Mouse (Mus musculus): ENCODE results near the gene Adgrg1.

Adgrg1 gene

GRCm38 (mm10) chr8:94976651-94977417 is 2.3 kb downstream of the Adgrg1 start:
- DNase-seq (ENCODE audit: low spot score in 2 of 2), result no peak

GRCm38 (mm10) chr8:94978131-94978530 is 3.6 kb downstream of the Adgrg1 start:
- no peak for DNase-seq (ENCODE audit: low spot score in 2 of 2)

- DNase-seq (ENCODE audit: low spot score in 2 of 2), result no peak
Observed at GRCm38 (mm10) chr8:94978593-94979319, 4.2 kb downstream of the Adgrg1 start.

GRCm38 (mm10) chr8:94980176-94980575 is 5.6 kb downstream of the Adgrg1 start:
- DNase-seq (ENCODE audit: low spot score in 2 of 2), result no peak

GRCm38 (mm10) chr8:94980976-94981375 is 6.4 kb downstream of the Adgrg1 start:
- DNase-seq (ENCODE audit: low spot score in 2 of 2), result no peak

- no peak for DNase-seq (ENCODE audit: low spot score in 2 of 2)
Observed at GRCm38 (mm10) chr8:94981848-94982247, 7.3 kb downstream of the Adgrg1 start.

- no peak for DNase-seq (ENCODE audit: low spot score in 2 of 2)
Observed at GRCm38 (mm10) chr8:94983146-94983545, 8.6 kb downstream of the Adgrg1 start.

- DNase-seq (ENCODE audit: low spot score in 2 of 2), result peak in 1 of 2 experiments; percentile 54
Observed at GRCm38 (mm10) chr8:94983881-94984516, 9.4 kb downstream of the Adgrg1 start.

- no peak for DNase-seq (ENCODE audit: low spot score in 2 of 2)
Observed at GRCm38 (mm10) chr8:94985023-94985422, 10.5 kb downstream of the Adgrg1 start.

- no peak for DNase-seq (ENCODE audit: low spot score in 2 of 2)
Observed at GRCm38 (mm10) chr8:94986676-94987075, 12.1 kb downstream of the Adgrg1 start.

- no peak for DNase-seq (ENCODE audit: low spot score in 2 of 2)
Observed at GRCm38 (mm10) chr8:94987553-94987952, 13.0 kb downstream of the Adgrg1 start.

GRCm38 (mm10) chr8:94988619-94989018 is 14.1 kb downstream of the Adgrg1 start:
- no peak for DNase-seq (ENCODE audit: low spot score in 2 of 2)

GRCm38 (mm10) chr8:94989711-94990110 is 15.2 kb downstream of the Adgrg1 start:
- DNase-seq (ENCODE audit: low spot score in 2 of 2), result no peak

- DNase-seq (ENCODE audit: low spot score in 2 of 2), result no peak
Observed at GRCm38 (mm10) chr8:94990598-94991453, 16.3 kb downstream of the Adgrg1 start.

- no peak for DNase-seq (ENCODE audit: low spot score in 2 of 2)
Observed at GRCm38 (mm10) chr8:94991454-94991994, 17.0 kb downstream of the Adgrg1 start.

GRCm38 (mm10) chr8:94992010-94992409 is 17.5 kb downstream of the Adgrg1 start:
- no peak for DNase-seq (ENCODE audit: low spot score in 2 of 2)

- no peak for DNase-seq (ENCODE audit: low spot score in 2 of 2)
Observed at GRCm38 (mm10) chr8:94992534-94992933, 18.0 kb downstream of the Adgrg1 start.

- DNase-seq (ENCODE audit: low spot score in 2 of 2), result no peak
Observed at GRCm38 (mm10) chr8:94992996-94993724, 18.6 kb downstream of the Adgrg1 start.

- DNase-seq (ENCODE audit: low spot score in 2 of 2), result no peak
Observed at GRCm38 (mm10) chr8:94994006-94994405, 19.5 kb downstream of the Adgrg1 start.

- no peak for DNase-seq (ENCODE audit: low spot score in 2 of 2)
Observed at GRCm38 (mm10) chr8:94994510-94994909, 20.0 kb downstream of the Adgrg1 start.
